Mouse (Mus musculus) megakaryocyte, embryonic 14.5 days (primary cell): ENCODE measurements around the gene Gm43518.

Experiments used
- FLI1 ChIP-seq: IDR thresholded peaks from 2 replicates; pipeline ENCODE4 v1.6.1; 2012; ENCODE audit warnings: low read length, inconsistent platforms, mixed read lengths
- GATA1 ChIP-seq: IDR thresholded peaks from 3 replicates; pipeline ENCODE4 v1.6.1; 2012; ENCODE audit warnings: mixed read lengths, low read length, inconsistent platforms, borderline replicate concordance

DNA sequence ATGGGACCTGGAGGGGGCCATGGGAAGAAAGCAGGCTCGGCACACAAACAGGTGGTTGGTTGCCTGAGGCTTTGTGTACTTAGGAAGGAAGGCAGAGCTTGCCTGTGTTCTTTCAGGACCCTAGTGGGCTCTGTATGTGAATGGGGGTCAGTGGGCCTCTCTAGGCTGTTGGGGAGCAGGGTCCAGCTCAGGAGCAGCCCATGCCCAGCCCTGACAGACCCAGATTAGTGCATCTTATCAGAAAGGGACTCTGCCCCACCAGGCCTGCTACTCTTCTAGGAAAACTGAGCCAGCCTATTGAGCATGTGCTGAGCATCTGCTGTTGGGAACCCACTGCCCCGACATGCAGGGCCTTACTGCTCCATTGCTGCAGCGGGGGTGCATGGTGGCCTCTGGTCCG, 60.3 kb downstream of the Gm43518 start:
- TF ChIP-seq GATA1 (no peak), FLI1 (no peak)
